Mouse (Mus musculus): Measurements from ENCODE around the gene Cyp4f16. TPM values are rescaled to one million over a fixed set of nuclear protein-coding genes. Genes with fewer than 3 reads are reported as not detected.
"Not testable (repeated sequence)": the region's sequence is repeated elsewhere in the genome, so short reads cannot be mapped to it uniquely, and the experiment has no call there.

Gene Cyp4f16
- polyA plus RNA-seq (2016; fragmentation: Nextera tagmentation; extraction: Ambion mirVana) = 14.0 and 17.0 TPM in 2 replicates

GRCm38 (mm10) chr17:32536051-32536866 lies at the start of gene Cyp4f16:
Gene Cyp4f16 (plus strand): TSS chr17:32536558.
- 15% methylated on average over 5 of the region's 5 CpGs for WGBS
- not testable (repeated sequence) for H3K9me3 ChIP-seq; H3K27me3 ChIP-seq (replicated peaks; ENCODE audit: low read depth, poor library complexity, severe bottlenecking); H3K36me3 ChIP-seq (replicated peaks)
- Histone ChIP-seq H3K4me3 (peak within 1 kb of the TSS; percentile 56), H3K27ac (replicated peaks) (peak within 1 kb of the TSS; percentile 69), H3K4me1 (peaks cover 14% of the 10 kb centered on the region)
- DNase-seq (ENCODE audit: low spot score) = peak; percentile 80

GRCm38 (mm10) chr17:32492349-32492980 lies 43.9 kb upstream of the Cyp4f16 start:
- peaks cover 6% of the 10 kb centered on the region for H3K4me1 ChIP-seq
- DNase-seq (ENCODE audit: low spot score) = peak; percentile 59
- peaks cover 13% of the 10 kb centered on the region; the same call in 1 of the 2 replicates for H3K9me3 ChIP-seq
- 5% methylated on average over 30 of the region's 30 CpGs for WGBS
- H3K27me3 ChIP-seq (replicated peaks; ENCODE audit: low read depth, poor library complexity, severe bottlenecking) = peaks cover 36% of the 10 kb centered on the region
- no peaks in the 10 kb centered on the region for H3K36me3 ChIP-seq (replicated peaks)
- no peak overlapping the region; the same call in none of the 2 replicates for H3K27ac ChIP-seq (replicated peaks)
- peak overlapping the region; percentile 54 for H3K4me3 ChIP-seq

- Histone ChIP-seq H3K27me3 (replicated peaks; ENCODE audit: low read depth, poor library complexity, severe bottlenecking) (peaks cover 36% of the 10 kb centered on the region), H3K27ac (replicated peaks) (no peak overlapping the region), H3K4me3 (no peak overlapping the region), H3K4me1 (peaks cover 6% of the 10 kb centered on the region), H3K9me3 (peaks cover 13% of the 10 kb centered on the region; the same call in 1 of the 2 replicates), H3K36me3 (replicated peaks) (no peaks in the 10 kb centered on the region)
- DNase-seq (ENCODE audit: low spot score) = peak; percentile 65
- WGBS = 60% methylated on average over 1 of the region's 1 CpGs
Observed at GRCm38 (mm10) chr17:32494601-32495000, 41.8 kb upstream of the Cyp4f16 start.

GRCm38 (mm10) chr17:32500511-32500910 lies 35.8 kb upstream of the Cyp4f16 start:
- H3K4me3 ChIP-seq = not testable (repeated sequence)
- 85% methylated on average over 4 of the region's 4 CpGs for WGBS

GRCm38 (mm10) chr17:32501051-32501450 lies 35.3 kb upstream of the Cyp4f16 start:
- WGBS = 76% methylated on average over 3 of the region's 3 CpGs
- no peak for DNase-seq (ENCODE audit: low spot score)
- Histone ChIP-seq H3K9me3 (peaks cover 2% of the 10 kb centered on the region; the same call in 1 of the 2 replicates), H3K27me3 (replicated peaks; ENCODE audit: low read depth, poor library complexity, severe bottlenecking) (no peaks in the 10 kb centered on the region), H3K4me3 (no peak overlapping the region), H3K27ac (replicated peaks) (no peak overlapping the region), H3K4me1 (peaks cover 11% of the 10 kb centered on the region), H3K36me3 (replicated peaks) (no peaks in the 10 kb centered on the region)

More at GRCm38 (mm10) chr17:32500511-32500910, 35.8 kb upstream of the Cyp4f16 start:
- H3K27ac ChIP-seq (replicated peaks); H3K36me3 ChIP-seq (replicated peaks); H3K4me1 ChIP-seq; H3K9me3 ChIP-seq; H3K27me3 ChIP-seq (replicated peaks; ENCODE audit: low read depth, poor library complexity, severe bottlenecking); DNase-seq (ENCODE audit: low spot score): not testable (repeated sequence)

- Histone ChIP-seq H3K4me1 (peaks cover 22% of the 10 kb centered on the region), H3K27me3 (replicated peaks; ENCODE audit: low read depth, poor library complexity, severe bottlenecking) (no peaks in the 10 kb centered on the region), H3K4me3 (no peak overlapping the region), H3K36me3 (replicated peaks) (no peaks in the 10 kb centered on the region), H3K9me3 (no peaks in the 10 kb centered on the region), H3K27ac (replicated peaks) (no peak overlapping the region)
- WGBS = 85% methylated on average over 2 of the region's 2 CpGs
- DNase-seq (ENCODE audit: low spot score) = no peak
Observed at GRCm38 (mm10) chr17:32503111-32503510, 33.2 kb upstream of the Cyp4f16 start.

GRCm38 (mm10) chr17:32505851-32506728 lies 30.3 kb upstream of the Cyp4f16 start, which contains the start of gene Cyp4f17:
Gene Cyp4f17 (plus strand): TSS chr17:32506050.
- Histone ChIP-seq H3K4me1 (peaks cover 22% of the 10 kb centered on the region), H3K36me3 (replicated peaks) (peaks cover 12% of the 10 kb centered on the region; the same call in 1 of the 2 replicates), H3K27me3 (replicated peaks; ENCODE audit: low read depth, poor library complexity, severe bottlenecking) (no peaks in the 10 kb centered on the region), H3K9me3 (no peaks in the 10 kb centered on the region), H3K27ac (replicated peaks) (peak within 1 kb of the TSS; percentile 89), H3K4me3 (peak within 1 kb of the TSS; percentile 62)
- 1% methylated on average over 30 of the region's 30 CpGs for WGBS
- peak; percentile 93 for DNase-seq (ENCODE audit: low spot score)

GRCm38 (mm10) chr17:32506729-32507245 lies 29.6 kb upstream of the Cyp4f16 start:
- 39% methylated on average over 9 of the region's 9 CpGs for WGBS
- Histone ChIP-seq H3K36me3 (replicated peaks) (peaks cover 12% of the 10 kb centered on the region; the same call in 1 of the 2 replicates), H3K27me3 (replicated peaks; ENCODE audit: low read depth, poor library complexity, severe bottlenecking) (no peaks in the 10 kb centered on the region), H3K27ac (replicated peaks) (peak overlapping the region; percentile 89), H3K4me1 (peaks cover 22% of the 10 kb centered on the region), H3K4me3 (peak overlapping the region; percentile 62), H3K9me3 (no peaks in the 10 kb centered on the region)
- no peak for DNase-seq (ENCODE audit: low spot score)

GRCm38 (mm10) chr17:32516126-32516525 lies 20.2 kb upstream of the Cyp4f16 start:
- Histone ChIP-seq H3K4me3 (no peak overlapping the region), H3K27me3 (replicated peaks; ENCODE audit: low read depth, poor library complexity, severe bottlenecking) (no peaks in the 10 kb centered on the region), H3K4me1 (no peaks in the 10 kb centered on the region), H3K36me3 (replicated peaks) (peaks cover 11% of the 10 kb centered on the region; the same call in 1 of the 2 replicates), H3K9me3 (no peaks in the 10 kb centered on the region), H3K27ac (replicated peaks) (no peak overlapping the region)
- no peak for DNase-seq (ENCODE audit: low spot score)
- 84% methylated on average over 5 of the region's 5 CpGs for WGBS

GRCm38 (mm10) chr17:32521981-32522380 lies 14.4 kb upstream of the Cyp4f16 start:
- peaks cover 38% of the 10 kb centered on the region for H3K36me3 ChIP-seq (replicated peaks)
- no peak overlapping the region for H3K27ac ChIP-seq (replicated peaks)
- 85% methylated on average over 5 of the region's 5 CpGs for WGBS

GRCm38 (mm10) chr17:32522386-32522785 lies 14.0 kb upstream of the Cyp4f16 start:
- no peak for DNase-seq (ENCODE audit: low spot score)

More at GRCm38 (mm10) chr17:32521981-32522380, 14.4 kb upstream of the Cyp4f16 start:
- no peak for DNase-seq (ENCODE audit: low spot score)
- no peaks in the 10 kb centered on the region for H3K4me1 ChIP-seq
- H3K9me3 ChIP-seq = no peaks in the 10 kb centered on the region
- H3K27me3 ChIP-seq (replicated peaks; ENCODE audit: low read depth, poor library complexity, severe bottlenecking) = no peaks in the 10 kb centered on the region
- H3K4me3 ChIP-seq = no peak overlapping the region

GRCm38 (mm10) chr17:32522816-32523215 lies 13.5 kb upstream of the Cyp4f16 start:
- DNase-seq (ENCODE audit: low spot score) = no peak
- no peaks in the 10 kb centered on the region for H3K9me3 ChIP-seq
- H3K27me3 ChIP-seq (replicated peaks; ENCODE audit: low read depth, poor library complexity, severe bottlenecking) = no peaks in the 10 kb centered on the region
- WGBS = 85% methylated on average over 5 of the region's 5 CpGs
- no peak overlapping the region for H3K4me3 ChIP-seq
- no peak overlapping the region for H3K27ac ChIP-seq (replicated peaks)
- peaks cover 36% of the 10 kb centered on the region for H3K36me3 ChIP-seq (replicated peaks)
- no peaks in the 10 kb centered on the region for H3K4me1 ChIP-seq

More at GRCm38 (mm10) chr17:32522386-32522785, 14.0 kb upstream of the Cyp4f16 start:
- H3K4me1 ChIP-seq = no peaks in the 10 kb centered on the region
- 90% methylated on average over 4 of the region's 4 CpGs for WGBS
- H3K27ac ChIP-seq (replicated peaks) = no peak overlapping the region
- H3K9me3 ChIP-seq = no peaks in the 10 kb centered on the region
- no peak overlapping the region for H3K4me3 ChIP-seq
- no peaks in the 10 kb centered on the region for H3K27me3 ChIP-seq (replicated peaks; ENCODE audit: low read depth, poor library complexity, severe bottlenecking)
- peaks cover 38% of the 10 kb centered on the region for H3K36me3 ChIP-seq (replicated peaks)

All from embryonic facial prominence, embryonic 10.5 days (tissue).